Mouse (Mus musculus) adrenal gland, adult 18-20 months (tissue): Measurements from ENCODE around the gene Olfr549. TPM values are rescaled to one million over a fixed set of nuclear protein-coding genes. Genes with fewer than 3 reads are reported as not detected.

Source experiments
- DNase-seq, 2 experiments: peaks; one replicate each; pipeline ENCODE4 v3.0.0; 2021 to 2022; ENCODE audit warnings: low spot score in 2 of 2
- total RNA-seq, 2 experiments: library from RNA; stranded (reverse); gene quantifications; 1 replicate in 1 of 2; 2 replicates in 1 of 2; pipeline ENCODE4 v1.2.3; 2021

The Olfr549 gene
- total RNA-seq, 2 experiments from 2014 or later = not detected

DNA sequence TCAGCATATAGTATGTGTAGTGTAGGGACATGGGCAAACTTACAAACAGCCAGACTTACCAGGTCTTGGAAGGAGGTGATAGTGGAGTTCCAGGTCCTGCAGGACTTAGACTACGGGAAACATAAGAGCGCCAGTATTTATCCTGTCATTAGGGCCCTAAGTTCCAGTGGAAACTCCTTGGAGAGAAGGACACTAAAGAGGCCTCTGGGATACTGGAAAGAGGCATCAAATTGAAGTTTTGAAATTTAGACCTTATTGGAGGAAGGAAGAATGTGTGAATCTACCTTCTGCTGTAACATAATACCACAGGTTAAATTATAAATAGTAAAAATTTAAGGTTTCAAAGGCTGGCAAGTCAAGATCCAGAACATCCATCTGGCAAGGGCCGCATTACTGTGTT, 42.1 kb downstream of the Olfr549 start, which contains the start of gene Olfr551:
TSS of gene Olfr551 (minus strand) at position 101 of the 400 bp plus-strand sequence.
- DNase-seq = no peak

DNA sequence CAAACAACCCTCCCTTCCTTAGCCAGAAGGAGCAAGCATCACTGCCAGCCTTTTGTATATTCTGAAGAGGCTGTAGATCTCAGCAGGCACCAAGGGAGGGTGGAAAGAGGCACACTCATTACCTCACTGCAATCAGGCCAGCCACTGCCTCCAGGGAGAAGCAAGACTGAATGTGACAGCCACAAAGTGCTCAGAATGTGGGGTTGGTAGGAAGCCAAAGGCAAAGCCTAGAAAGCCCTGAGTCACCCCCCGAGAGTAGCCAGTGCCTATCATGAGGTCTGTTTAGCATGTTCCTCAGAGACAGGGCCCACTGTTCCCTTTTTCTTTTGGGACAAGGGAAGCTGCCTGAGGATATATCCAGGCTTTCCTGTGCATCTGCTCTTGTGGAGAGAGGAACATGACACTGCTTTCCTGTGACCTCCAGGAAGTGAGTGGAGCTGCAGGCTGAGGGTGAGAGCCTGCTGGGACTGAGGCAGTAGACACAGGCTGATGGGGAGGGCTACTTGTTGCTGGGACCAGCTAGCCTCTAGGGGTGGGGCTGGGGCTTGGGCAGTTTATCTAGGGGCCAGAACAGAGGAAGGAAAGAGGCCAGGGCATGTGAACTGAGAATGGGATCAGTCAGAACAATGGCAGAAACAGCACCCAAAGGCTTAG, 47.8 kb downstream of the Olfr549 start, which contains the start of gene Olfr552:
TSS of gene Olfr552 (plus strand) at position 393 of the 654 bp plus-strand sequence.
- no peak for DNase-seq

Other genes with a start within 250 kb of the Olfr549 start
- 10 to 100 TPM; 13.9 to 15.4 TPM for gene Rrm1, start 108.2 kb upstream of the Olfr549 start, total RNA-seq
- gene Olfr543, start 68.2 kb upstream of the Olfr549 start, total RNA-seq = not detected
- gene Olfr544, start 61.6 kb upstream of the Olfr549 start, total RNA-seq = not detected
- gene Olfr545, start 50.3 kb upstream of the Olfr549 start, total RNA-seq = not detected
- not detected for gene Olfr547, start 15.1 kb upstream of the Olfr549 start, total RNA-seq
- gene Olfr548-ps1, start 9.0 kb upstream of the Olfr549 start, total RNA-seq = not detected
- gene Trim21, start 15.6 kb downstream of the Olfr549 start, total RNA-seq = 10 to 100 TPM; 12.1 to 14.6 TPM
- gene Olfr550, start 21.6 kb downstream of the Olfr549 start, total RNA-seq = not detected
- gene Olfr551, start 42.0 kb downstream of the Olfr549 start, total RNA-seq = not detected
- under 1 TPM in 1 of 2 experiments, not detected in 1; 0.10 TPM for gene Olfr552, start 47.9 kb downstream of the Olfr549 start, total RNA-seq
- not detected for gene Olfr553, start 68.3 kb downstream of the Olfr549 start, total RNA-seq
- not detected for gene Olfr554, start 88.6 kb downstream of the Olfr549 start, total RNA-seq
- not detected for gene Olfr555, start 109.0 kb downstream of the Olfr549 start, total RNA-seq
- not detected for gene Olfr556, start 115.0 kb downstream of the Olfr549 start, total RNA-seq
- gene Trim68, start 137.5 kb downstream of the Olfr549 start, total RNA-seq = 1 to 10 TPM; 7.8 to 9.1 TPM
- not detected for gene Olfr557, start 146.0 kb downstream of the Olfr549 start, total RNA-seq
- gene Olfr558, start 152.3 kb downstream of the Olfr549 start, total RNA-seq = under 1 TPM; 0.36 to 0.45 TPM
- gene Olfr33, start 169.2 kb downstream of the Olfr549 start, total RNA-seq = not detected
- gene Olfr559, start 177.6 kb downstream of the Olfr549 start, total RNA-seq = not detected
- not detected for gene Olfr560, start 209.5 kb downstream of the Olfr549 start, total RNA-seq
- under 1 TPM in 1 of 2 experiments, not detected in 1; 0.22 TPM for gene Olfr78, start 209.6 kb downstream of the Olfr549 start, total RNA-seq
- gene Olfr561, start 221.4 kb downstream of the Olfr549 start, total RNA-seq = not detected